Mouse (Mus musculus): ENCODE results near the gene AI413582. TPM values are rescaled to one million over a fixed set of nuclear protein-coding genes. Genes with fewer than 3 reads are reported as not detected.

AI413582 gene
- total and polyA plus RNA-seq, 3 experiments, result 20.6 to 56.5 TPM; not detected in 1

DNA sequence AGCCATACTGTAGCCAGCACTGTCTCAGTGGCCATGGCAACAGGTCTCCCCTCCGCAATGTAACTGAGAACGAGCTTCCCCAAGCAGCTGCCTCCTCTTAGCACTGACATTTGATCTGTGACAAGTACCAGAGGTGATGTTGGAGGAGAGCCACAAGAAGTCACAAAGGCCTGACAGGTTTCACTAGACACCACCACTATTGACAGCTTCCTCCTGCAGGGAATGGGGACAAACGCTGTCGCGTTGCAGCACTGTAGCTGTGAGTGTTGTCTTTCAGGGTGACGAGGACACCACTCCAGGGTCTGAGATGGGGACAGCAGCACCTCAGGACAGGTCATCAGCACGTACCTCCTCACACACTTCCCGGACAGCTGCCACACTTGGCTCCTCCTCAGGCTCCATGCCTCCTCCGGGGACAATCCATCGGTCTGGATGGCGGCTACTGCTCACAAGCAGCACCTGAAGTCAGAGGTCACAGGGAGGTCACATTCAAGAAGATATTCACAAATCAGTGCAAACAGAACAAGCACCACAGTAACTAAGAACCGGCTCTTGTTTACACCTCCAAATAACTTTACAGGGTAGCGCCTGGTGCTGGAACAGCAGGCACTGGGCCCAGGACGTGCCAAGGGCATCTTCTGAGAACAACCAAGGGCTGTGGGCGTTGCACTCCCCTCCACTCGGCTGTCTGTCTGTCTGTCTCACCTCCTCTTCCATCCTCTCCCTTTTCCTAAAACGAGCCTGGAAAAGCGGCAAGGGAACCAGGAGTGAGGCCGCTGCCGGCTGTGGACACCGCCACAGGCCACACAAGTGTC, 31.0 kb upstream of the AI413582 start:
- Histone ChIP-seq H3K9ac (ENCODE audit: control insufficient read depth, low read depth, low read length, poor library complexity, severe bottlenecking) (no peak overlapping the region), H3K4me3 (ENCODE audit: control insufficient read depth in 1 of 2, insufficient read depth in 1 of 2, low read depth in 2 of 2, low read length in 2 of 2) (no peak overlapping the region), H3K4me1 (ENCODE audit: control insufficient read depth in 1 of 2, insufficient read depth in 2 of 2, low read length in 2 of 2) (no peaks in the 10 kb centered on the region), H3K27ac (ENCODE audit: control insufficient read depth, low read depth, low read length) (no peak overlapping the region), H3K9me3 (replicated peaks; ENCODE audit: insufficient read depth, low read length) (no peaks in the 10 kb centered on the region), H3K36me3 (ENCODE audit: control insufficient read depth in 1 of 2, insufficient read depth in 2 of 2, low read length in 2 of 2) (peaks cover 0 to 3% of the 10 kb centered on the region in 2 experiments; a peak in 1 of 4 replicates), H3K79me2 (ENCODE audit: control insufficient read depth, insufficient read depth, low read length, poor library complexity) (peaks cover 41% of the 10 kb centered on the region), H3K27me3 (ENCODE audit: control insufficient read depth in 1 of 2, insufficient read depth in 2 of 2, low read length in 2 of 2) (no peaks in the 10 kb centered on the region)
- no peak for DNase-seq (ENCODE audit: low read depth, low spot score)
- TF ChIP-seq EP300 (IDR thresholded peaks at IDR 0.05; ENCODE audit: low read depth in 1 of 2, low read length in 2 of 2) (no peak), MAZ (IDR thresholded peaks at IDR 0.05; ENCODE audit: low read depth, low read length) (no peak), ZMIZ1 (IDR thresholded peaks at IDR 0.05; ENCODE audit: low read depth, low read length) (no peak), JUND (IDR thresholded peaks at IDR 0.05; ENCODE audit: low read depth, low read length) (no peak)

DNA sequence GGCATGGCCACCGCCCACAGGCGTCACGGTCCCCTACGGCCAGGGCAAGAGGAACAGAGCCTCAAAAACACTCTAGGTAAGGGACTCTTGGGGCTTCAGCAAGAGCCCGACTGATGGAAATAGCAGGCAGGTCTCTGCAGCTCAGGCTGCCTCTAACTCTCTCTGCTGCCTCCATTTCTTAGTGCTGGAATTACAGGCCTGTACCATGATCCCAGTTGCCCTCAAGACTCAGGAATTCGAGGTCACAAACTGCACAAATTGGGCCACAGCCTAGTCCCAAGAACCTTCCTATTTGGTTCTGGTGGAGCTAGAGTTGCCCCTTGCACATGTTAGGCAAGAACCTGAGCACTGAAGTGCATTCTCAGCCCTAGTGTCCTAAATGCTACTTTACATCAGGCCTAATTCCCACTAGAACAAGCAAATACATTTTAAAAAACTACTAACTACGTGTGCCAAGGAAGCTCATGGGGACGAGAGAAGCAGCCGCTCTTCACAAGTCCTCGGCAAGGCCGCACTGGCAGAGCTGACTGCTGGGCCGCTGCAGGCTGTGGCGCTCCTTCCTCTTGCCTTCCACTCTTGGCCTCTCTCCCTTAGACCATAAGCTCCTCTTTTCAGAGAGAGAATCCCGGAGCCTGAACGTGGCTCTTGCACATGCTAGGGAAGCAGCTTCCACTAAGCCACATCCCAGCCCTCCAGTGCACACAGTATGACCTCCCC, 30.3 kb upstream of the AI413582 start:
- TF ChIP-seq TAL1 (IDR thresholded peaks at IDR 0.05; ENCODE audit: low read length) (no peak), ETS1 (IDR thresholded peaks at IDR 0.05; ENCODE audit: low read depth, low read length) (no peak), MXI1 (IDR thresholded peaks at IDR 0.05; ENCODE audit: low read depth, low read length) (no peak), E2F4 (IDR thresholded peaks at IDR 0.05; ENCODE audit: borderline replicate concordance, low read depth, low read length) (no peak), ZMIZ1 (IDR thresholded peaks at IDR 0.05; ENCODE audit: low read depth, low read length) (no peak), TCF12 (IDR thresholded peaks at IDR 0.05; ENCODE audit: low read depth, low read length) (no peak), POLR2A (IDR thresholded peaks at IDR 0.05; ENCODE audit: control insufficient read depth in 1 of 2, insufficient read depth in 1 of 2, low read depth in 1 of 2, low read length in 2 of 2, poor library complexity in 1 of 2) (no peak), BHLHE40 (IDR thresholded peaks at IDR 0.05; ENCODE audit: borderline replicate concordance, low read depth, low read length) (no peak), GATA1 (IDR thresholded peaks at IDR 0.05; ENCODE audit: low read depth, low read length) (no peak), POLR2AphosphoS5 (IDR thresholded peaks at IDR 0.05; ENCODE audit: borderline replicate concordance, low read depth, low read length) (no peak), MYB (IDR thresholded peaks at IDR 0.05; ENCODE audit: low read depth, low read length) (no peak), KAT2A (conservative IDR thresholded peaks at IDR 0.05; ENCODE audit: low read depth, low read length) (no peak), MEF2A (IDR thresholded peaks at IDR 0.05; ENCODE audit: extremely low read depth, insufficient replicate concordance, low read depth, low read length, poor library complexity, severe bottlenecking) (no peak), TBP (IDR thresholded peaks at IDR 0.05; ENCODE audit: low read depth, low read length) (no peak), SIN3A (IDR thresholded peaks at IDR 0.05; ENCODE audit: low read length) (no peak), ZC3H11A (IDR thresholded peaks at IDR 0.05; ENCODE audit: low read depth, low read length) (no peak), RAD21 (IDR thresholded peaks at IDR 0.05; ENCODE audit: low read depth, low read length) (no peak), CHD1 (IDR thresholded peaks at IDR 0.05; ENCODE audit: low read depth, low read length) (no peak), SMC3 (IDR thresholded peaks at IDR 0.05; ENCODE audit: low read depth, low read length) (no peak), CTCF (IDR thresholded peaks at IDR 0.05 in 2 of 3, conservative IDR thresholded peaks at IDR 0.05 in 1 of 3; ENCODE audit: control insufficient read depth in 1 of 3, insufficient read depth in 1 of 3, low read depth in 2 of 3, low read length in 3 of 3, poor library complexity in 1 of 3, severe bottlenecking in 1 of 3) (no peak)
- Histone ChIP-seq H3K27ac (ENCODE audit: control insufficient read depth, low read depth, low read length) (no peak overlapping the region), H3K27me3 (ENCODE audit: control insufficient read depth in 1 of 2, insufficient read depth in 2 of 2, low read length in 2 of 2) (no peaks in the 10 kb centered on the region), H3K4me3 (ENCODE audit: control insufficient read depth in 1 of 2, insufficient read depth in 1 of 2, low read depth in 2 of 2, low read length in 2 of 2) (no peak overlapping the region), H3K4me1 (ENCODE audit: control insufficient read depth in 1 of 2, insufficient read depth in 2 of 2, low read length in 2 of 2) (no peaks in the 10 kb centered on the region), H3K9ac (ENCODE audit: control insufficient read depth, low read depth, low read length, poor library complexity, severe bottlenecking) (no peak overlapping the region), H3K36me3 (ENCODE audit: control insufficient read depth in 1 of 2, insufficient read depth in 2 of 2, low read length in 2 of 2) (peaks cover 0 to 3% of the 10 kb centered on the region in 2 experiments; a peak in 1 of 4 replicates), H3K79me2 (ENCODE audit: control insufficient read depth, insufficient read depth, low read length, poor library complexity) (peaks cover 34% of the 10 kb centered on the region), H3K9me3 (replicated peaks; ENCODE audit: insufficient read depth, low read length) (no peaks in the 10 kb centered on the region)
- DNase-seq (ENCODE audit: low read depth, low spot score), result no peak
